Mouse (Mus musculus) monocyte, adult 2 months (primary cell): ENCODE measurements around the gene Rab6b.

Source experiments
- DNase-seq, 2 experiments: peaks; one replicate each; pipeline ENCODE4 v3.0.0; 2022; ENCODE audit warnings: low spot score in 2 of 2, low read depth in 1 of 2

Gene Rab6b

DNA sequence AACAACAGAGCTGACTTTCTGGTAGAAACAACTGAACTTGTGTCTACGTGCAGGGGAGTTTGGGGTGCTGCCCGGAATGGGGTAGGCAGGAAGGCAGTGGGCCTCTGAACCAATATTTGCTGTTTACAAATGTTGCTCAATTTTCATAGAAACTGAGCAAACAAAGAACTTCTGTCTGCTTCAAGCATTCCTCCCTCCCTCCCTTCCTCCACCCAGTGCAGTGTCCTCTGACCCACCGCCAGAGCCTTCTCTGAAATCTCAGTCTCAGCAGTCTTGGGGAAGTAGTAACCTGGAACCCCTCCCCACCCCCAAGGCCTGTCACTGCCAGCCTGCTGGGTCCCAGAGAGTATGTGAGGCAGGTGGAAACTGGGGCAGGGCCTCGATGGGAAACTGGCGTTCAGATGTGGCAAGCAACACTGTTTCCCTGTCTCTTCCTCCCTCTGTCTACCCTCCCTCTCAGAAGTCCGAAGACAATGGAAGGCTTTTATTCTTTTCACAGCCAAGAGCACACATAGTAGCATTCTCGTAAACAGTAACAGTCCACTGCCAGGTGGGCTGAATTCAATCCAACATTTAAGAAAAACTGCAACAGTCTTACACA is 123.1 kb downstream of the Rab6b start:
- DNase-seq, result no peak
